Mouse (Mus musculus): ENCODE data around the gene Pnmal2. TPM values are rescaled to one million over a fixed set of nuclear protein-coding genes. Genes with fewer than 3 reads are reported as not detected.

Gene Pnmal2
- polyA plus RNA-seq, 1 experiment from 2014 or later, result 0.42 TPM

DNA sequence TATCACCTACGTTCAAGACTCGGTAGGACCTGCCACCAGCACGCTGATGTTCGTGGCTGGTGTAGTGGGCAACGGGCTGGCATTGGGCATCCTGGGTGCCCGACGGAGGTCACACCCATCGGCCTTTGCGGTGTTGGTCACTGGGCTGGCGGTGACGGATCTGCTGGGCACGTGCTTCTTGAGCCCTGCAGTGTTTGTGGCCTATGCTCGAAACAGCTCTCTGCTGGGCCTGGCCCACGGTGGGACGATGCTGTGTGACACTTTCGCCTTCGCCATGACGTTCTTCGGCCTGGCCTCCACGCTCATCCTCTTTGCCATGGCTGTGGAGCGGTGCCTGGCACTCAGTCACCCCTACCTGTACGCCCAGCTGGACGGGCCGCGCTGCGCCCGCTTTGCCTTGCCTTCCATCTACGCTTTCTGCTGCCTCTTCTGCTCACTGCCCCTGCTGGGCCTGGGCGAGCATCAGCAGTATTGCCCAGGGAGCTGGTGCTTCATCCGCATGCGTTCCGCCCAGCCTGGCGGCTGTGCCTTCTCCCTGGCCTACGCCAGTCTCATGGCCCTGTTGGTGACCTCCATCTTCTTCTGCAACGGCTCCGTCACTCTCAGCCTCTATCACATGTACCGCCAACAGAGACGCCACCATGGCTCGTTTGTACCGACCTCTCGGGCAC is 37.5 kb upstream of the Pnmal2 start:
- 75% methylated on average over 41 of the region's 41 CpGs for WGBS (ENCODE audit: insufficient replicate concordance)
- peaks cover 10% of the 10 kb centered on the region for H3K27me3 ChIP-seq (ENCODE audit: control insufficient read depth, insufficient read depth, low read depth, low read length)
- H3K9me3 ChIP-seq (replicated peaks; ENCODE audit: control insufficient read depth, low read length), result no peaks in the 10 kb centered on the region
- H3K4me3 ChIP-seq (ENCODE audit: low read depth, low read length), result no peak overlapping the region
- H3K9ac ChIP-seq (ENCODE audit: low read depth, low read length), result no peak overlapping the region
- H3K36me3 ChIP-seq (ENCODE audit: control insufficient read depth, insufficient read depth), result no peaks in the 10 kb centered on the region
- ATAC-seq (ENCODE audit: low read depth), result no peak
- no peak overlapping the region for H3K4me2 ChIP-seq (ENCODE audit: low read depth, low read length)
- H3K27ac ChIP-seq (ENCODE audit: low read length), result no peak overlapping the region
- peaks cover 11% of the 10 kb centered on the region for H3K4me1 ChIP-seq (ENCODE audit: control insufficient read depth, low read depth, low read length)

DNA sequence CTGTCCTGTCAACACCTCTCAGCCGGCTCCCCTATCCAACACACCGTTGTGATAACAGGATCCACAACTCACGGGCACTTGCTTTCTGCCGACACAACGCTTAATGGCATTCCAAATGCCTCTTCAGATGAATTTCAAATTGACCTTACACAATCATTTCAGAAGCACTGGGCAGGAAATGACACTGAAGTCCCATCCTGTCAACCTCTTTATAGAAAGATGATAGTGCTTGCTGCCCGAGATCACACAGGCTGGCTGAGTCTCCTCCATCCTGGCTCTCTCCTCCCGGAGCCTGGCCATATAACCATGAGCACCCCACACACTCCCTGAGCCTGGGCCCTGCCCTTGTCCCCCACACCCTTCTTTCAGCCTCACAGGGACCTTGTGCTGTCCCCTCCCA is 36.6 kb upstream of the Pnmal2 start:
- no peak overlapping the region for H3K4me2 ChIP-seq (ENCODE audit: low read depth, low read length)
- peaks cover 10% of the 10 kb centered on the region for H3K27me3 ChIP-seq (ENCODE audit: control insufficient read depth, insufficient read depth, low read depth, low read length)
- no peak overlapping the region for H3K9ac ChIP-seq (ENCODE audit: low read depth, low read length)
- ATAC-seq (ENCODE audit: low read depth), result no peak
- no peak overlapping the region for H3K27ac ChIP-seq (ENCODE audit: low read length)
- no peaks in the 10 kb centered on the region for H3K9me3 ChIP-seq (replicated peaks; ENCODE audit: control insufficient read depth, low read length)
- H3K4me3 ChIP-seq (ENCODE audit: low read depth, low read length), result peak overlapping the region; percentile 5; the same call in 1 of the 2 replicates
- H3K36me3 ChIP-seq (ENCODE audit: control insufficient read depth, insufficient read depth), result no peaks in the 10 kb centered on the region
- peaks cover 11% of the 10 kb centered on the region for H3K4me1 ChIP-seq (ENCODE audit: control insufficient read depth, low read depth, low read length)
- WGBS (ENCODE audit: insufficient replicate concordance), result 35% methylated on average over 7 of the region's 7 CpGs

DNA sequence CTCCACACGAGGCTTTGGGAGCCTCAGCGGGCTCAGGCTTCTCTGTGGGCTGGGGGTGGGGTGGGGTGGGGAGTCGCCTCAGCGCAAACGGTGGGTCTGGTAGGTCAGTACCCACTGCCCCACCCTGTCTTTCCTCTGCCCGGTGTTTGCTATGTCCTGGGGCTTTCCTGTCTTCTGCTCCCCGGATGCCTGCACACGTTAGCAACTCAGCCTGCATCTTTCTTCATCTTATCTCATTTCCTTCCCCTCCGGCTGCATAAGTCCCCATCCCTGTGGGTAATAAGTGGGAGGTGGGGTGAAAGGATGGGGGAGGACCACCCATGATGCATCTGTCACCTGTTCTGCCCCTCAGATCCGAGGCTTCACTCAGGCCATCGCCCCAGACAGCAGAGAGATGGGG is 36.1 kb upstream of the Pnmal2 start:
- WGBS (ENCODE audit: insufficient replicate concordance), result 13% methylated on average over 11 of the region's 11 CpGs

DNA sequence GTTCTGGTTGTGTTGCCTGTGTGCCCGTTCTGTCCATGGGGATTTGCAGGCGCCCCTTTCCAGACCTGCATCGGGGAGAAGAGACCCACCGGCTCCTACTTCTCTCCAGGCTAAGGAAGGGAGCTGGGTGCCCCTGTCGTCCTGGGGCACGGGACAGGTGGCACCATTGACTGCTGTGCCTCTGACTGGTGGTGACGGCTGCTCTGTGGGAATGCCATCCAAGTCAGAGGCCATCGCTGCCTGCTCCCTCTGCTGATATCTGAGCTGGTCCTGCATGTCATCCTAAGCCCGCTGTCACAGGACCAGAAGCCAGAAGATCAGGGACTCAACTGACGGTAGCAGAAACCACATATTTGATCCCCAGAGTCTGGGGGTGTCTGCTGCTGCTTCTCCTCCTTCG is 35.6 kb upstream of the Pnmal2 start:
- Histone ChIP-seq H3K27ac (ENCODE audit: low read length) (no peak overlapping the region), H3K9me3 (replicated peaks; ENCODE audit: control insufficient read depth, low read length) (no peaks in the 10 kb centered on the region), H3K36me3 (ENCODE audit: control insufficient read depth, insufficient read depth) (no peaks in the 10 kb centered on the region), H3K4me1 (ENCODE audit: control insufficient read depth, low read depth, low read length) (peaks cover 11% of the 10 kb centered on the region), H3K9ac (ENCODE audit: low read depth, low read length) (no peak overlapping the region), H3K27me3 (ENCODE audit: control insufficient read depth, insufficient read depth, low read depth, low read length) (peaks cover 10% of the 10 kb centered on the region), H3K4me3 (ENCODE audit: low read depth, low read length) (no peak overlapping the region), H3K4me2 (ENCODE audit: low read depth, low read length) (no peak overlapping the region)
- no peak for ATAC-seq (ENCODE audit: low read depth)
- WGBS (ENCODE audit: insufficient replicate concordance), result 41% methylated on average over 11 of the region's 11 CpGs

More for the DNA sequence above, 36.1 kb upstream of the Pnmal2 start:
- H3K4me1 ChIP-seq (ENCODE audit: control insufficient read depth, low read depth, low read length), result peaks cover 11% of the 10 kb centered on the region
- no peaks in the 10 kb centered on the region for H3K36me3 ChIP-seq (ENCODE audit: control insufficient read depth, insufficient read depth)
- peaks cover 10% of the 10 kb centered on the region for H3K27me3 ChIP-seq (ENCODE audit: control insufficient read depth, insufficient read depth, low read depth, low read length)
- H3K4me2 ChIP-seq (ENCODE audit: low read depth, low read length), result no peak overlapping the region
- no peak overlapping the region for H3K27ac ChIP-seq (ENCODE audit: low read length)
- peak overlapping the region; percentile 5; the same call in 1 of the 2 replicates for H3K4me3 ChIP-seq (ENCODE audit: low read depth, low read length)
- no peak for ATAC-seq (ENCODE audit: low read depth)
- H3K9me3 ChIP-seq (replicated peaks; ENCODE audit: control insufficient read depth, low read length), result no peaks in the 10 kb centered on the region
- no peak overlapping the region for H3K9ac ChIP-seq (ENCODE audit: low read depth, low read length)

DNA sequence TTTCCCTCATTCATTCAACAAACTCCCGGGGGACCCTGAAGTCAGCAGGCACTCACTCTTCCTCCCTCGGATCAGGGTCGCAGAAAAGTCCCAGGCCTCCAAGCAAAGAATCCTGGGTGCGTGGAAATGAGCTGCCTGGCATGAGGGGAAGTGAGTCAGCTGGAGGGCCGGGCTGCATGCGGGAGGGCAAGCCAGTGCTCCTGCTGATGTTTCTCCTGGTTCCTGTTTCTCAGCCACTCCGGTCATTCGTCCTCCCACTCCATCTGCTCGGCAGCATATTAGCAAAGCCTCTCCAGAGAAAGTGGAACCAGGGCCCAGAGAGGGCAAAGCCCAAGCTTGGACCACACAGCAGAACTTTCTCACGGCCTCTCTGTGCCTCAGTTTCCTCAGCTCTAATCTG is 34.6 kb upstream of the Pnmal2 start:
- H3K36me3 ChIP-seq (ENCODE audit: control insufficient read depth, insufficient read depth), result peaks cover 5% of the 10 kb centered on the region
- WGBS (ENCODE audit: insufficient replicate concordance), result 22% methylated on average over 10 of the region's 10 CpGs
- H3K4me2 ChIP-seq (ENCODE audit: low read depth, low read length), result no peak overlapping the region
- no peak overlapping the region for H3K4me3 ChIP-seq (ENCODE audit: low read depth, low read length)
- H3K4me1 ChIP-seq (ENCODE audit: control insufficient read depth, low read depth, low read length), result peaks cover 11% of the 10 kb centered on the region
- no peak overlapping the region for H3K9ac ChIP-seq (ENCODE audit: low read depth, low read length)
- H3K27me3 ChIP-seq (ENCODE audit: control insufficient read depth, insufficient read depth, low read depth, low read length), result peaks cover 10% of the 10 kb centered on the region
- no peak overlapping the region for H3K27ac ChIP-seq (ENCODE audit: low read length)
- ATAC-seq (ENCODE audit: low read depth), result no peak
- no peaks in the 10 kb centered on the region for H3K9me3 ChIP-seq (replicated peaks; ENCODE audit: control insufficient read depth, low read length)

DNA sequence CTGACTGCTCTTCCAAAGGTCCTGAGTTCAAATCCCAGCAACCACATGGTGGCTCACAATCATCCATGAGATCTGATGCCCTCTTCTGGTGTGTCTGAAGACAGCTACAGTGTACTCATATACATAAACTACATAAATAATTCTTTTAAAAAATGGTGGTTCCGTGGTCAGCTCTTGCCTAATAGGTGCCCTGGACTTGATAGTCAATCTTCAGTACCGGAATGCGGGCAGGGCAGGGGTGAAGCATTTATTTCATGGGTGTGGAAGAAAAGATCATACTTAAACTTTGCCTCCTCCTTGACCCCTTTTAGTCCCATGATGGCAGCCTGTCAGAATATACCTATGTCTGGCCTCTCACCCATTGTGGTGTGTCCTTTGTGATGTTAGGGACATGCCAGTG is 32.6 kb upstream of the Pnmal2 start:
- Histone ChIP-seq H3K27me3 (ENCODE audit: control insufficient read depth, insufficient read depth, low read depth, low read length) (peaks cover 10% of the 10 kb centered on the region), H3K4me2 (ENCODE audit: low read depth, low read length) (no peak overlapping the region), H3K4me3 (ENCODE audit: low read depth, low read length) (no peak overlapping the region), H3K4me1 (ENCODE audit: control insufficient read depth, low read depth, low read length) (no peaks in the 10 kb centered on the region; the same call in 1 of the 2 replicates), H3K9me3 (replicated peaks; ENCODE audit: control insufficient read depth, low read length) (no peaks in the 10 kb centered on the region), H3K27ac (ENCODE audit: low read length) (no peak overlapping the region), H3K36me3 (ENCODE audit: control insufficient read depth, insufficient read depth) (peaks cover 23% of the 10 kb centered on the region), H3K9ac (ENCODE audit: low read depth, low read length) (no peak overlapping the region)
- no peak for ATAC-seq (ENCODE audit: low read depth)
- WGBS (ENCODE audit: insufficient replicate concordance), result 70% methylated on average over 3 of the region's 3 CpGs

DNA sequence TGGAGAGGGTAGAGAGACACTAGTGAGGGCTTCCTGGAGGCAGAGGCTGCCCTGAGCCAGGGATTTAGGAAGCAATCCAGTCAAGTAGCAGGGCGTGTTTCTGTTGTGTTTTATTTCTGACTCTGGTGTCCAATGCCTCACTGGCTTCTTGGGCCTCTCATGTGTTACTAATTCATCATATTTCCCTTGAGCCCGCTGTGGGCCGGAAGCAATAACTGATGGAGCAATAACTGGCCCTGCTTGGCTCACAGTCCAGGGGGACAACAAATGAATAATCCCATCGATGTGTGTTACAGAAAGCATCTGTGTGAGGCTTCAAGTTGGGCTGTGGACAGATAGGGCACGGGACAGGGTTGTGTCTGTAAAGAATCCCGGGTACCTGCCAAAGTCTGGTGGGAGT is 32.1 kb upstream of the Pnmal2 start:
- H3K4me3 ChIP-seq (ENCODE audit: low read depth, low read length), result no peak overlapping the region
- 71% methylated on average over 6 of the region's 6 CpGs for WGBS (ENCODE audit: insufficient replicate concordance)
- peaks cover 10% of the 10 kb centered on the region for H3K27me3 ChIP-seq (ENCODE audit: control insufficient read depth, insufficient read depth, low read depth, low read length)
- H3K4me1 ChIP-seq (ENCODE audit: control insufficient read depth, low read depth, low read length), result no peaks in the 10 kb centered on the region; the same call in 1 of the 2 replicates
- peaks cover 27% of the 10 kb centered on the region for H3K36me3 ChIP-seq (ENCODE audit: control insufficient read depth, insufficient read depth)
- no peak for ATAC-seq (ENCODE audit: low read depth)
- no peaks in the 10 kb centered on the region for H3K9me3 ChIP-seq (replicated peaks; ENCODE audit: control insufficient read depth, low read length)
- no peak overlapping the region for H3K9ac ChIP-seq (ENCODE audit: low read depth, low read length)
- no peak overlapping the region for H3K27ac ChIP-seq (ENCODE audit: low read length)
- no peak overlapping the region for H3K4me2 ChIP-seq (ENCODE audit: low read depth, low read length)

DNA sequence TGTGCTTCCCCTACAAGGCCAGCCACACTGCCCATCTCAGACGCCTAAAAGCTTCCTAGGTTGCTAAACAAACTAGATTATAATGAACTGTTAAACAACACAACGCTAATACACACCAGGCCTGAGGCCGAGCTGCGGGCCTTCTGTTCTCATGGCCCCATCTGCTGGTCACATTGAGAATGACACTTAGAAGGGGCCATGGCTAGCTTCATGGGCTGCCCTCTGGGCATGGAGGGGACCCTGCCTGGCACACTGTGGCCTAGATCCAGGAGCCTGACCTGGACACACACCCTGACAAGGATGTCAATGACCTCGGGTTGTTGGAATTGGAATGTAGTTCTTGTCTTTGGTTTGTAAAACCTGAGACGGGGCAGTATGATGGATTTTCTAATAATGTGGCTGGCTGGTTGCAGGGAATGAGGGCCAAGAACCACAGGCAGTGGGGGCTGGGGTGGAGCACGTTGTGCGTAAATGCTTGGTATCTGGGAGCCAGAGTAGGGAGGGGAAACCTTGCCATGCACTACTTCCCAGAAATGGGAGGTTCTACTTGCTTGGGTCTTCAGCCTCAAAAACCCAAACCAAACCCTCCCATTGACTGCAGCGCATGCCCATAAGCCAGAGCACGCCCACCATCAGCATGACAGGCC is 30.6 kb upstream of the Pnmal2 start:
- Histone ChIP-seq H3K4me1 (ENCODE audit: control insufficient read depth, low read depth, low read length) (peaks cover 2% of the 10 kb centered on the region), H3K27me3 (ENCODE audit: control insufficient read depth, insufficient read depth, low read depth, low read length) (peaks cover 4% of the 10 kb centered on the region), H3K9me3 (replicated peaks; ENCODE audit: control insufficient read depth, low read length) (no peaks in the 10 kb centered on the region), H3K27ac (ENCODE audit: low read length) (no peak overlapping the region), H3K36me3 (ENCODE audit: control insufficient read depth, insufficient read depth) (peaks cover 42% of the 10 kb centered on the region), H3K4me3 (ENCODE audit: low read depth, low read length) (no peak overlapping the region), H3K9ac (ENCODE audit: low read depth, low read length) (no peak overlapping the region), H3K4me2 (ENCODE audit: low read depth, low read length) (no peak overlapping the region)
- peak; percentile 25; the same call in 1 of the 2 replicates for ATAC-seq (ENCODE audit: low read depth)
- 31% methylated on average over 10 of the region's 10 CpGs for WGBS (ENCODE audit: insufficient replicate concordance)
